Mouse (Mus musculus): ENCODE measurements around the gene Mfsd5. TPM values are rescaled to one million over a fixed set of nuclear protein-coding genes. Genes with fewer than 3 reads are reported as not detected.

Gene Mfsd5
- polyA plus RNA-seq, 1 experiment from 2014 or later, result 29.0 TPM

GRCm38 (mm10) chr15:102242404-102243228, 36.6 kb upstream of the Mfsd5 start:
- Histone ChIP-seq H3K4me2 (peak overlapping the region; percentile 34; the same call in 1 of the 2 replicates), H3K4me3 (replicated peaks) (no peak overlapping the region), H3K4me1 (replicated peaks) (peaks cover 48% of the 10 kb centered on the region), H3K27ac (0 out of 2 replicates have a peak overlapping the region, but pooled peaks have one; percentile 10), H3K9ac (no peak overlapping the region), H3K36me3 (no peaks in the 10 kb centered on the region), H3K27me3 (peaks cover 79% of the 10 kb centered on the region), H3K9me3 (replicated peaks) (no peaks in the 10 kb centered on the region)
- no peak for DNase-seq
- 56% methylated on average over 12 of the region's 12 CpGs for WGBS (ENCODE audit: insufficient replicate concordance)
- ATAC-seq (ENCODE audit: low read depth), result no peak

GRCm38 (mm10) chr15:102243229-102244190, 35.7 kb upstream of the Mfsd5 start:
- H3K4me2 ChIP-seq, result peak overlapping the region; percentile 34
- no peaks in the 10 kb centered on the region for H3K36me3 ChIP-seq
- H3K4me1 ChIP-seq (replicated peaks), result peaks cover 54% of the 10 kb centered on the region
- peak overlapping the region; percentile 41 for H3K27ac ChIP-seq
- WGBS (ENCODE audit: insufficient replicate concordance), result 11% methylated on average over 22 of the region's 22 CpGs
- 0 out of 2 replicates have a peak overlapping the region, but pooled peaks have one; percentile 2 for H3K9ac ChIP-seq
- no peaks in the 10 kb centered on the region for H3K9me3 ChIP-seq (replicated peaks)
- DNase-seq (peak; percentile 37), ATAC-seq (ENCODE audit: low read depth) (no peak)
- peaks cover 88% of the 10 kb centered on the region for H3K27me3 ChIP-seq
- H3K4me3 ChIP-seq (replicated peaks), result peak overlapping the region; percentile 3; the same call in 1 of the 2 replicates

GRCm38 (mm10) chr15:102244306-102245191, 34.7 kb upstream of the Mfsd5 start:
- ATAC-seq (ENCODE audit: low read depth) (no peak), DNase-seq (no peak)
- H3K27me3 ChIP-seq, result peaks cover 96% of the 10 kb centered on the region
- no peaks in the 10 kb centered on the region for H3K36me3 ChIP-seq
- 34% methylated on average over 19 of the region's 19 CpGs for WGBS (ENCODE audit: insufficient replicate concordance)
- no peaks in the 10 kb centered on the region for H3K9me3 ChIP-seq (replicated peaks)
- peaks cover 62% of the 10 kb centered on the region for H3K4me1 ChIP-seq (replicated peaks)
- peak overlapping the region; percentile 41 for H3K27ac ChIP-seq
- peak overlapping the region; percentile 75 for H3K4me2 ChIP-seq
- peak overlapping the region; percentile 8; the same call in 1 of the 2 replicates for H3K9ac ChIP-seq
- peak overlapping the region; percentile 58 for H3K4me3 ChIP-seq (replicated peaks)

GRCm38 (mm10) chr15:102245461-102245881, 33.8 kb upstream of the Mfsd5 start:
- Histone ChIP-seq H3K4me3 (replicated peaks) (peak overlapping the region; percentile 58), H3K9ac (peak overlapping the region; percentile 60), H3K9me3 (replicated peaks) (no peaks in the 10 kb centered on the region), H3K27ac (no peak overlapping the region; the same call in 1 of the 2 replicates), H3K36me3 (no peaks in the 10 kb centered on the region), H3K4me2 (peak overlapping the region; percentile 75), H3K4me1 (replicated peaks) (peaks cover 64% of the 10 kb centered on the region), H3K27me3 (peaks cover 100% of the 10 kb centered on the region)
- WGBS (ENCODE audit: insufficient replicate concordance), result 19% methylated on average over 14 of the region's 14 CpGs
- no peak for ATAC-seq (ENCODE audit: low read depth)
- DNase-seq, result no peak

GRCm38 (mm10) chr15:102245891-102246741, 33.1 kb upstream of the Mfsd5 start:
- peak overlapping the region; percentile 58 for H3K4me3 ChIP-seq (replicated peaks)
- no peaks in the 10 kb centered on the region for H3K36me3 ChIP-seq
- WGBS (ENCODE audit: insufficient replicate concordance), result under 1% methylated on average over 40 of the region's 44 CpGs
- H3K9ac ChIP-seq, result peak overlapping the region; percentile 60
- peak overlapping the region; percentile 75 for H3K4me2 ChIP-seq
- peak overlapping the region; percentile 76 for H3K27ac ChIP-seq
- peak; percentile 24 for DNase-seq
- H3K9me3 ChIP-seq (replicated peaks), result no peaks in the 10 kb centered on the region
- ATAC-seq (ENCODE audit: low read depth), result peak; percentile 44
- H3K4me1 ChIP-seq (replicated peaks), result peaks cover 64% of the 10 kb centered on the region
- peaks cover 100% of the 10 kb centered on the region for H3K27me3 ChIP-seq

GRCm38 (mm10) chr15:102246866-102247251, 32.4 kb upstream of the Mfsd5 start:
- DNase-seq (peak; percentile 35), ATAC-seq (ENCODE audit: low read depth) (peak; percentile 34)
- WGBS (ENCODE audit: insufficient replicate concordance), result under 1% methylated on average over 35 of the region's 35 CpGs
- H3K27me3 ChIP-seq, result peaks cover 100% of the 10 kb centered on the region
- H3K9ac ChIP-seq, result peak overlapping the region; percentile 41; the same call in 1 of the 2 replicates
- no peaks in the 10 kb centered on the region for H3K9me3 ChIP-seq (replicated peaks)
- peaks cover 64% of the 10 kb centered on the region for H3K4me1 ChIP-seq (replicated peaks)
- no peaks in the 10 kb centered on the region for H3K36me3 ChIP-seq
- H3K27ac ChIP-seq, result peak overlapping the region; percentile 76
- peak overlapping the region; percentile 75 for H3K4me2 ChIP-seq
- peak overlapping the region; percentile 58 for H3K4me3 ChIP-seq (replicated peaks)

GRCm38 (mm10) chr15:102247252-102248130, 31.8 kb upstream of the Mfsd5 start:
- Histone ChIP-seq H3K4me2 (peak overlapping the region; percentile 75), H3K27ac (peak overlapping the region; percentile 76), H3K36me3 (no peaks in the 10 kb centered on the region), H3K4me1 (replicated peaks) (peaks cover 61% of the 10 kb centered on the region), H3K9me3 (replicated peaks) (no peaks in the 10 kb centered on the region), H3K27me3 (peaks cover 100% of the 10 kb centered on the region), H3K4me3 (replicated peaks) (peak overlapping the region; percentile 58), H3K9ac (peak overlapping the region; percentile 52)
- 1% methylated on average over 62 of the region's 65 CpGs for WGBS (ENCODE audit: insufficient replicate concordance)
- ATAC-seq (ENCODE audit: low read depth) (peak; percentile 34), DNase-seq (no peak)

- peak overlapping the region; percentile 76 for H3K27ac ChIP-seq
Observed at GRCm38 (mm10) chr15:102248131-102248811, 31.0 kb upstream of the Mfsd5 start.

GRCm38 (mm10) chr15:102248812-102249191, 30.5 kb upstream of the Mfsd5 start:
- WGBS (ENCODE audit: insufficient replicate concordance), result 15% methylated on average over 3 of the region's 3 CpGs
- Histone ChIP-seq H3K4me3 (replicated peaks) (no peak overlapping the region), H3K27ac (no peak overlapping the region)

More at GRCm38 (mm10) chr15:102248131-102248811, 31.0 kb upstream of the Mfsd5 start:
- Histone ChIP-seq H3K4me3 (replicated peaks) (peak overlapping the region; percentile 58), H3K27me3 (peaks cover 98% of the 10 kb centered on the region), H3K9ac (peak overlapping the region; percentile 52), H3K9me3 (replicated peaks) (no peaks in the 10 kb centered on the region), H3K4me2 (peak overlapping the region; percentile 75), H3K36me3 (no peaks in the 10 kb centered on the region), H3K4me1 (replicated peaks) (peaks cover 54% of the 10 kb centered on the region)
- WGBS (ENCODE audit: insufficient replicate concordance), result 14% methylated on average over 8 of the region's 8 CpGs
- ATAC-seq (ENCODE audit: low read depth), result no peak
- DNase-seq, result no peak

More at GRCm38 (mm10) chr15:102248812-102249191, 30.5 kb upstream of the Mfsd5 start:
- Histone ChIP-seq H3K9ac (no peak overlapping the region), H3K4me2 (no peak overlapping the region), H3K27me3 (peaks cover 98% of the 10 kb centered on the region), H3K4me1 (replicated peaks) (peaks cover 52% of the 10 kb centered on the region), H3K9me3 (replicated peaks) (no peaks in the 10 kb centered on the region), H3K36me3 (no peaks in the 10 kb centered on the region)
- ATAC-seq (ENCODE audit: low read depth) (no peak), DNase-seq (no peak)
